Mouse (Mus musculus) gastrocnemius, adult 8-10 months (tissue): ENCODE measurements around the gene Creb3l1. TPM values are rescaled to one million over a fixed set of nuclear protein-coding genes. Genes with fewer than 3 reads are reported as not detected.

ENCODE experiments used
- DNase-seq, 2 experiments: peaks; one replicate each; pipeline ENCODE4 v3.0.0; 2022; ENCODE audit warnings: low spot score in 2 of 2
- microRNA-seq: library from miRNA; unstranded; fragments of <30 nt; microRNA quantifications from one replicate; pipeline ENCODE4 v1.2.0, GENCODE M21; 2022
- total RNA-seq, 4 experiments: library from RNA; stranded (reverse); gene quantifications; 2 replicates each; pipeline ENCODE4 v1.2.4; 2022

The Creb3l1 gene
- total RNA-seq, 4 experiments from 2014 or later: 0.41 to 2.1 (median 1.4) TPM

GRCm38 (mm10) chr2:91946836-91947235 lies 77.5 kb downstream of the Creb3l1 start:
- DNase-seq: no peak

GRCm38 (mm10) chr2:91945483-91945882 lies 78.8 kb downstream of the Creb3l1 start, which contains the start of gene Gm9821:
Gene Gm9821, plus strand, starts transcription at chr2:91945703.
- no peak for DNase-seq

GRCm38 (mm10) chr2:91944170-91944950 lies 79.9 kb downstream of the Creb3l1 start:
- peak; percentile 59 to 62 for DNase-seq

GRCm38 (mm10) chr2:91942356-91942755 lies 81.9 kb downstream of the Creb3l1 start:
- DNase-seq: no peak

- DNase-seq: no peak
These were observed 84.9 kb downstream of the Creb3l1 start for GRCm38 (mm10) chr2:91939303-91939935.

GRCm38 (mm10) chr2:91936154-91936553 lies 88.1 kb downstream of the Creb3l1 start:
- DNase-seq: no peak

- no peak for DNase-seq
These were observed 89.3 kb downstream of the Creb3l1 start for GRCm38 (mm10) chr2:91934826-91935525.

- no peak for DNase-seq
These were observed 90.3 kb downstream of the Creb3l1 start for GRCm38 (mm10) chr2:91934016-91934415.

- no peak for DNase-seq
These were observed 90.8 kb downstream of the Creb3l1 start for GRCm38 (mm10) chr2:91933471-91933870.

GRCm38 (mm10) chr2:91932737-91933350 lies 91.5 kb downstream of the Creb3l1 start:
- no peak for DNase-seq

Small RNA genes lying within 50 kb of the gene (microRNA-seq; reads per million reads assigned to microRNA genes)
- not detected for gene Mir6999

Other genes starting within 250 kb of the Creb3l1 start
- gene Chrm4, start 97.3 kb downstream of the Creb3l1 start, total RNA-seq: not detected
- under 1 TPM in 3 of 4 experiments, not detected in 1; 0.44 to 0.46 (median 0.45) TPM for gene Mdk, start 92.2 kb downstream of the Creb3l1 start, total RNA-seq
- gene Gm9821, start 78.8 kb downstream of the Creb3l1 start, total RNA-seq: not detected
- 10 to 100 TPM; 24.7 to 39.3 (median 28.4) TPM for gene Dgkz, start 48.6 kb downstream of the Creb3l1 start, total RNA-seq
- 10 to 100 TPM; 20.7 to 25.6 (median 22.4) TPM for gene Phf21a, start 68.6 kb upstream of the Creb3l1 start, total RNA-seq